Mouse (Mus musculus) heart, embryonic 13.5 days (tissue): ENCODE measurements around the gene Ear10. TPM values are rescaled to one million over a fixed set of nuclear protein-coding genes. Genes with fewer than 3 reads are reported as not detected.
"Not testable (repeated sequence)": the region's sequence is repeated elsewhere in the genome, so short reads cannot be mapped to it uniquely, and the experiment has no call there.

Source experiments
- ATAC-seq: fragments of 200-750 bp; cut with Nextera tagmentation; 2 replicates; pipeline ENCODE4 v1.8.0; 2017; ENCODE audit warnings: moderate TSS enrichment; ENCODE audit not compliant: insufficient number of reproducible peaks, low FRiP score, low TSS enrichment; ENCODE audit errors: extremely low read depth
- H3K27ac ChIP-seq: fragments of 300-500 bp; sonication (generic); replicated peaks from 2 replicates; pipeline ENCODE4 v1.5.1; 2015; ENCODE audit warnings: moderate library complexity, mild to moderate bottlenecking, inconsistent platforms
- H3K27me3 ChIP-seq: fragments of 300-500 bp; sonication (generic); replicated peaks from 2 replicates; pipeline ENCODE4 v1.6.1; 2015; ENCODE audit warnings: mild to moderate bottlenecking, inconsistent platforms
- H3K36me3 ChIP-seq: fragments of 300-500 bp; sonication (generic); 2 replicates; pipeline ENCODE4 v1.6.1; 2015; ENCODE audit warnings: mild to moderate bottlenecking, inconsistent platforms
- H3K4me1 ChIP-seq: fragments of 300-500 bp; sonication (generic); 2 replicates; pipeline ENCODE4 v1.6.1; 2015; ENCODE audit warnings: inconsistent platforms
- H3K4me2 ChIP-seq: fragments of 300-500 bp; sonication (generic); 2 replicates; pipeline ENCODE4 v1.6.1; 2015; ENCODE audit warnings: inconsistent platforms, mild to moderate bottlenecking, moderate library complexity
- H3K4me3 ChIP-seq: fragments of 300-500 bp; sonication (generic); 2 replicates; pipeline ENCODE4 v1.5.1; 2015; ENCODE audit warnings: moderate library complexity, mild to moderate bottlenecking, inconsistent platforms
- H3K9ac ChIP-seq: fragments of 300-500 bp; sonication (generic); 2 replicates; pipeline ENCODE4 v1.6.1; 2015; ENCODE audit warnings: inconsistent platforms, mild to moderate bottlenecking, moderate library complexity
- H3K9me3 ChIP-seq: fragments of 300-500 bp; sonication (generic); 2 replicates; pipeline ENCODE4 v1.6.1; 2016; ENCODE audit warnings: inconsistent platforms
- whole genome bisulfite sequencing: fragments of 180-500 bp; shearing (Covaris S2); methylation state at CpG from one replicate; pipeline ENCODE4 v1.1.7; 2015; ENCODE audit warnings: mixed read lengths; 5-methylcytosine and 5-hydroxymethylcytosine counted together
- polyA plus RNA-seq: library from polyadenylated mRNA; unstranded; fragments of >200 nt; fragmentation: Nextera tagmentation; extraction: Ambion mirVana; gene quantifications from 2 replicates; pipeline ENCODE4 v1.2.1, GENCODE M21; 2015

Gene Ear10
- polyA plus RNA-seq, 1 experiment from 2014 or later, result not detected

DNA sequence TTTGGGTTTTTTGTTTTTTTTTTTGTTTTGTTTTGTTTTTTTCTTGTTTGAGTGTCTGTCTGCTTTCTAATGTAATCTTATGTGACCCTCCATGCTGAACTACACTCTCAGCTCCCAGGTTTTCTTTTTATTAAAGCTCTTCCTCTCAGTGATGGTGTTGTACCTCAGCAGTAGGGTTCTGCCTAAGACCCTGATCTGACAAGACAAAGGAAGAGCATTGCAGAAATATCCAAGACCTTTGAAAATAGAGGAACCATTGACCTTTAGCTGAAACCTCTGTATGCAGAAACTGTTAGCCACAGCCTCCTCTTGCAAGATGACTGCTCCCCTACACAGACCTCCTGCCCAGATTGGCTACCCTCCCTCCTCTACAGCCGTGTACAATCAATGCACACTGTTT, 37.1 kb downstream of the Ear10 start:
- WGBS, result 33% methylated on average over 1 of the region's 1 CpGs
- H3K4me2 ChIP-seq, H3K9me3 ChIP-seq, H3K4me3 ChIP-seq, H3K36me3 ChIP-seq, H3K4me1 ChIP-seq, H3K27ac ChIP-seq, H3K27me3 ChIP-seq, H3K9ac ChIP-seq, ATAC-seq: not testable (repeated sequence)

- H3K4me1 ChIP-seq, H3K4me3 ChIP-seq, H3K36me3 ChIP-seq, H3K27me3 ChIP-seq, H3K9me3 ChIP-seq, H3K27ac ChIP-seq, H3K9ac ChIP-seq, H3K4me2 ChIP-seq, ATAC-seq: not testable (repeated sequence)
- WGBS, result 62% methylated on average over 5 of the region's 5 CpGs
Measured at GRCm38 (mm10) chr14:43879966-43880545, 43.3 kb downstream of the Ear10 start.

- not testable (repeated sequence) for H3K4me3 ChIP-seq, H3K4me2 ChIP-seq, H3K4me1 ChIP-seq, H3K36me3 ChIP-seq, H3K27me3 ChIP-seq, H3K9me3 ChIP-seq, H3K27ac ChIP-seq, H3K9ac ChIP-seq, ATAC-seq
- 50% methylated on average over 1 of the region's 2 CpGs for WGBS
Measured at GRCm38 (mm10) chr14:43877789-43878188, 45.6 kb downstream of the Ear10 start.

GRCm38 (mm10) chr14:43875417-43875816, 47.9 kb downstream of the Ear10 start, which contains the start of gene Ear1:
Ear1 (minus strand) TSS chr14:43875517.
- not testable (repeated sequence) for H3K27me3 ChIP-seq, H3K4me3 ChIP-seq, H3K9ac ChIP-seq, H3K36me3 ChIP-seq, H3K9me3 ChIP-seq, H3K27ac ChIP-seq, ATAC-seq, H3K4me2 ChIP-seq, H3K4me1 ChIP-seq
- WGBS, result 71% methylated on average over 3 of the region's 3 CpGs

GRCm38 (mm10) chr14:43874862-43875261, 48.5 kb downstream of the Ear10 start:
- H3K9ac ChIP-seq, H3K4me2 ChIP-seq, H3K27ac ChIP-seq, H3K36me3 ChIP-seq, H3K4me3 ChIP-seq, H3K27me3 ChIP-seq, H3K4me1 ChIP-seq, ATAC-seq, H3K9me3 ChIP-seq: not testable (repeated sequence)
- WGBS, result 78% methylated on average over 3 of the region's 3 CpGs

Other genes with a start within 250 kb of the Ear10 start
- gene Gm8165, start 246.4 kb downstream of the Ear10 start, polyA plus RNA-seq, result not detected in 2 replicates
- gene Gm7324, start 225.7 kb downstream of the Ear10 start, polyA plus RNA-seq, result 0.49 and 0.85 TPM in 2 replicates
- gene Gm16506, start 196.1 kb downstream of the Ear10 start, polyA plus RNA-seq, result not detected in 2 replicates
- not detected in 2 replicates for gene Gm6526, start 175.7 kb downstream of the Ear10 start, polyA plus RNA-seq
- gene Gm8180, start 138.8 kb downstream of the Ear10 start, polyA plus RNA-seq, result not detected in 2 replicates
- gene Ear1, start 48.0 kb downstream of the Ear10 start, polyA plus RNA-seq, result 0.32 TPM in 1 of 2 replicates, not detected in the other
- 25.4 and 28.8 TPM in 2 replicates for gene Gm8113, start 1.8 kb upstream of the Ear10 start, polyA plus RNA-seq
- gene Ang5, start 33.5 kb upstream of the Ear10 start, polyA plus RNA-seq, result not detected in 2 replicates
- gene Ang6, start 78.7 kb upstream of the Ear10 start, polyA plus RNA-seq, result not detected in 2 replicates
- gene Ear2, start 179.1 kb upstream of the Ear10 start, polyA plus RNA-seq, result 0.29 TPM in 1 of 2 replicates, not detected in the other
- not detected in 2 replicates for gene Gm3327, start 200.3 kb upstream of the Ear10 start, polyA plus RNA-seq